12 mouse cellular contexts compared by ENCODE assay signal in the genomic region with DNA sequence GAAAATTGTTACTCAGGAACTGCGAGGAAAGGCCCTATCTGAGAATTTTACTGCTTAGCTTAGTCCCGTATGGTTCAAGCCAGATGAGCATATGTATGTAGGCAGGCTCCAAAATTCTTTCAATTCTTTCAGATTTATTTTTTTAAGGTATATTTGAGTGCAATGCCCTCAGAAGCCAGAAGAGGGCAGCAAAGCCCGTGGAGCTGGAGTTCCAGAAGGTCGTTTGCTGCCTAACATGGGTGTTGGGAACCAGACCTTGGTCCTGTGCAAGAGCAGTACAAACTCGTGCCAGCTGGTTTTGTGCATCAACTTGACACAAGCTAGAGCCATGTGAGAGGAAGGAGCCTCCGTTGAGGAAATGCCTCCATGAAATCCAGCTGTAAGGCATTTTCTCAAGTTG. TPM values are rescaled to one million over a fixed set of nuclear protein-coding genes. Genes with fewer than 3 reads are reported as not detected.
DNase-seq lines count a peak whose midpoint lies in the region; ATAC-seq and TF ChIP-seq lines count a peak whose summit lies in the region.
"Had no signal": no experiment of that assay in that cellular context is flagged by ENCODE, and none has a peak within 500 bp of the region (broad histone marks: within the 10 kb centered on the region; RNA-seq: fewer than 3 reads in every experiment).

No protein-coding gene starts in this region.

- no peak overlapping the region for H3K9ac ChIP-seq in hindbrain, postnatal 0 days (replicated peaks; ENCODE audit: low read length)
- no peak overlapping the region for H3K9ac ChIP-seq in hindbrain, embryonic 16.5 days (ENCODE audit: low read depth, low read length)
- no peak overlapping the region for H3K9ac ChIP-seq in midbrain, postnatal 0 days (replicated peaks; ENCODE audit: low read length, poor library complexity, severe bottlenecking)
- H3K9ac ChIP-seq in midbrain, embryonic 11.5 days (ENCODE audit: low read length): no peak overlapping the region
- H3K9ac ChIP-seq in stomach, postnatal 0 days (ENCODE audit: low read length): no peak overlapping the region
- H3K9ac ChIP-seq: heart, embryonic 13.5 days; liver, embryonic 13.5 days had no signal

- no peak for TF ChIP-seq POLR2A in bone marrow, adult 2 months (IDR thresholded peaks at IDR 0.05; ENCODE audit: borderline replicate concordance, control insufficient read depth, low read depth, low read length)

- H3K4me2 ChIP-seq in hindbrain, postnatal 0 days (ENCODE audit: low read depth, low read length): no peak overlapping the region
- H3K4me2 ChIP-seq in hindbrain, embryonic 16.5 days (ENCODE audit: low read length): no peak overlapping the region
- no peak overlapping the region for H3K4me2 ChIP-seq in midbrain, postnatal 0 days (ENCODE audit: low read depth, low read length, poor library complexity, severe bottlenecking)
- H3K4me2 ChIP-seq in midbrain, embryonic 11.5 days: no peak overlapping the region
- no peak overlapping the region for H3K4me2 ChIP-seq in stomach, postnatal 0 days (replicated peaks; ENCODE audit: low read depth)
- H3K4me2 ChIP-seq: heart, embryonic 13.5 days; liver, embryonic 13.5 days had no signal

- WGBS in hindbrain, postnatal 0 days: 60% methylated on average over 6 of the region's 6 CpGs
- WGBS in hindbrain, embryonic 16.5 days: 57% methylated on average over 6 of the region's 6 CpGs
- WGBS in midbrain, postnatal 0 days: 58% methylated on average over 6 of the region's 6 CpGs
- 57% methylated on average over 6 of the region's 6 CpGs for WGBS in midbrain, embryonic 11.5 days
- 42% methylated on average over 6 of the region's 6 CpGs for WGBS in bone marrow, adult 2 months
- 58% methylated on average over 6 of the region's 6 CpGs for WGBS in stomach, postnatal 0 days

- TF ChIP-seq CTCF in hindbrain, postnatal 0 days (IDR thresholded peaks at IDR 0.05; ENCODE audit: low read depth): peak; percentile 47
- TF ChIP-seq CTCF in midbrain, postnatal 0 days (IDR thresholded peaks at IDR 0.05): peak; percentile 52
- TF ChIP-seq CTCF in bone marrow, adult 2 months (IDR thresholded peaks at IDR 0.05; ENCODE audit: control insufficient read depth, insufficient read depth, low read length): peak; percentile 56
- peak; percentile 62 for TF ChIP-seq CTCF in stomach, postnatal 0 days (IDR thresholded peaks at IDR 0.05; ENCODE audit: low read depth)

- no peak for ATAC-seq in hindbrain, postnatal 0 days
- ATAC-seq in hindbrain, embryonic 16.5 days: no peak
- no peak for ATAC-seq in midbrain, postnatal 0 days (ENCODE audit: low FRiP score)
- ATAC-seq in midbrain, embryonic 11.5 days (ENCODE audit: low FRiP score): no peak
- no peak for ATAC-seq in stomach, postnatal 0 days (ENCODE audit: low FRiP score, low TSS enrichment)

- no peak overlapping the region for H3K4me3 ChIP-seq in hindbrain, postnatal 0 days (ENCODE audit: low read length)
- no peak overlapping the region for H3K4me3 ChIP-seq in hindbrain, embryonic 16.5 days (ENCODE audit: low read length)
- no peak overlapping the region for H3K4me3 ChIP-seq in midbrain, postnatal 0 days (ENCODE audit: low read depth, low read length)
- no peak overlapping the region for H3K4me3 ChIP-seq in midbrain, embryonic 11.5 days (ENCODE audit: low read depth, low read length)
- H3K4me3 ChIP-seq in bone marrow, adult 2 months (replicated peaks; ENCODE audit: control insufficient read depth, low read depth, low read length): no peak overlapping the region
- no peak overlapping the region for H3K4me3 ChIP-seq in stomach, postnatal 0 days (ENCODE audit: low read depth, low read length)
- H3K4me3 ChIP-seq: forebrain, embryonic 10.5 days; heart, embryonic 13.5 days; liver, embryonic 13.5 days had no signal

- no peaks in the 10 kb centered on the region for H3K4me1 ChIP-seq in hindbrain, postnatal 0 days (ENCODE audit: insufficient read depth, low read length)
- no peaks in the 10 kb centered on the region for H3K4me1 ChIP-seq in hindbrain, embryonic 16.5 days (ENCODE audit: control insufficient read depth, insufficient read depth, low read depth, low read length)
- H3K4me1 ChIP-seq in midbrain, postnatal 0 days (ENCODE audit: insufficient read depth, low read length): no peaks in the 10 kb centered on the region
- H3K4me1 ChIP-seq in midbrain, embryonic 11.5 days (ENCODE audit: control insufficient read depth, insufficient read depth, low read length): no peaks in the 10 kb centered on the region
- no peaks in the 10 kb centered on the region for H3K4me1 ChIP-seq in bone marrow, adult 2 months (ENCODE audit: control insufficient read depth, insufficient read depth, low read length)
- H3K4me1 ChIP-seq in stomach, postnatal 0 days (replicated peaks; ENCODE audit: control insufficient read depth, insufficient read depth): no peaks in the 10 kb centered on the region
- H3K4me1 ChIP-seq: forebrain, embryonic 10.5 days; heart, embryonic 13.5 days; liver, embryonic 13.5 days had no signal

- no peaks in the 10 kb centered on the region for H3K27me3 ChIP-seq in hindbrain, postnatal 0 days (ENCODE audit: insufficient read depth, low read length)
- H3K27me3 ChIP-seq in hindbrain, embryonic 16.5 days (replicated peaks; ENCODE audit: control insufficient read depth, insufficient read depth, low read length): no peaks in the 10 kb centered on the region
- H3K27me3 ChIP-seq in midbrain, postnatal 0 days (ENCODE audit: insufficient read depth, low read length): no peaks in the 10 kb centered on the region
- H3K27me3 ChIP-seq in midbrain, embryonic 11.5 days (ENCODE audit: control insufficient read depth, insufficient read depth, low read length): no peaks in the 10 kb centered on the region
- no peaks in the 10 kb centered on the region for H3K27me3 ChIP-seq in stomach, postnatal 0 days (ENCODE audit: control insufficient read depth, insufficient read depth, low read length)
- H3K27me3 ChIP-seq: heart, embryonic 13.5 days; liver, embryonic 13.5 days had no signal

- TF ChIP-seq EP300 in stomach, postnatal 0 days (optimal IDR thresholded peaks at IDR 0.05): no peak

- DNase-seq in hindbrain, postnatal 0 days (ENCODE audit: low spot score): no peak
- DNase-seq in midbrain, postnatal 0 days (ENCODE audit: low spot score): no peak
- no peak for DNase-seq in midbrain, embryonic 11.5 days (ENCODE audit: low spot score, missing footprints)
- no peak for DNase-seq in stomach, postnatal 0 days (ENCODE audit: low spot score)
- no peak for DNase-seq in ovary, postnatal 14 days (ENCODE audit: low spot score)
- DNase-seq in gastrocnemius, adult 18-20 months (ENCODE audit: low spot score): no peak
- DNase-seq: cerebellum, adult 18-20 months; liver, embryonic 13.5 days had no signal

- no peak overlapping the region for H3K27ac ChIP-seq in hindbrain, postnatal 0 days
- H3K27ac ChIP-seq in hindbrain, embryonic 16.5 days (ENCODE audit: low read depth, low read length): no peak overlapping the region
- no peak overlapping the region for H3K27ac ChIP-seq in midbrain, postnatal 0 days (ENCODE audit: low read depth, low read length)
- no peak overlapping the region for H3K27ac ChIP-seq in midbrain, embryonic 11.5 days (ENCODE audit: low read depth, low read length)
- no peak overlapping the region for H3K27ac ChIP-seq in bone marrow, adult 2 months (ENCODE audit: control insufficient read depth, insufficient read depth, low read depth, low read length, poor library complexity)
- no peak overlapping the region for H3K27ac ChIP-seq in stomach, postnatal 0 days (replicated peaks)
- H3K27ac ChIP-seq: forebrain, embryonic 10.5 days; heart, embryonic 13.5 days; liver, embryonic 13.5 days had no signal

- no peaks in the 10 kb centered on the region for H3K36me3 ChIP-seq in hindbrain, postnatal 0 days (ENCODE audit: insufficient read depth, low read length)
- no peaks in the 10 kb centered on the region for H3K36me3 ChIP-seq in hindbrain, embryonic 16.5 days (ENCODE audit: control insufficient read depth, insufficient read depth, low read length)
- no peaks in the 10 kb centered on the region for H3K36me3 ChIP-seq in midbrain, postnatal 0 days (ENCODE audit: insufficient read depth, low read length)
- H3K36me3 ChIP-seq in midbrain, embryonic 11.5 days (ENCODE audit: control insufficient read depth, insufficient read depth, low read length): no peaks in the 10 kb centered on the region
- H3K36me3 ChIP-seq in stomach, postnatal 0 days (ENCODE audit: control insufficient read depth, insufficient read depth, low read length): no peaks in the 10 kb centered on the region
- H3K36me3 ChIP-seq: forebrain, embryonic 10.5 days; heart, embryonic 13.5 days; liver, embryonic 13.5 days had no signal

- no peaks in the 10 kb centered on the region for H3K9me3 ChIP-seq in hindbrain, postnatal 0 days (ENCODE audit: low read length)
- H3K9me3 ChIP-seq in hindbrain, embryonic 16.5 days (ENCODE audit: control insufficient read depth, low read length): no peaks in the 10 kb centered on the region
- no peaks in the 10 kb centered on the region for H3K9me3 ChIP-seq in midbrain, postnatal 0 days (ENCODE audit: low read length)
- H3K9me3 ChIP-seq in midbrain, embryonic 11.5 days (ENCODE audit: control insufficient read depth, low read length): no peaks in the 10 kb centered on the region
- H3K9me3 ChIP-seq in stomach, postnatal 0 days (ENCODE audit: control insufficient read depth, low read length): no peaks in the 10 kb centered on the region
- H3K9me3 ChIP-seq: forebrain, embryonic 10.5 days; liver, embryonic 13.5 days had no signal

RNA-seq across cellular contexts. Expression of a gene that starts 11.6 kb away (rescaled TPM):
- total RNA-seq in hindbrain, postnatal 0 days (2014; rRNA removed): 9.2 and 10.9 TPM in 2 replicates
- polyA plus RNA-seq in hindbrain, postnatal 0 days (2015; fragmentation: Nextera tagmentation; extraction: Ambion mirVana): 19.3 TPM in 2 replicates
- polyA plus RNA-seq in hindbrain, embryonic 16.5 days (2015; fragmentation: Nextera tagmentation; extraction: Ambion mirVana): 13.0 and 17.8 TPM in 2 replicates
- total RNA-seq in midbrain, postnatal 0 days (2014; rRNA removed): 25.5 and 29.3 TPM in 2 replicates
- polyA plus RNA-seq in midbrain, postnatal 0 days (2015; fragmentation: Nextera tagmentation; extraction: Ambion mirVana): 38.3 and 38.5 TPM in 2 replicates
- polyA plus RNA-seq in midbrain, embryonic 11.5 days (2014; fragmentation: Nextera tagmentation; extraction: Ambion mirVana): 2.0 and 2.1 TPM in 2 replicates
- not detected in 2 replicates for polyA plus RNA-seq in bone marrow, adult 2 months (2011; ENCODE audit: insufficient read depth, insufficient read length, low replicate concordance, missing spikeins)
- polyA plus RNA-seq in stomach, postnatal 0 days (2015; fragmentation: Nextera tagmentation; extraction: Ambion mirVana): 0.28 and 0.33 TPM in 2 replicates
- not detected for total RNA-seq in gastrocnemius, adult 18-20 months (2021)
